Mouse (Mus musculus) layer of hippocampus, adult 2 months (tissue): Measurements from ENCODE around the gene Olfr1062. TPM values are rescaled to one million over a fixed set of nuclear protein-coding genes. Genes with fewer than 3 reads are reported as not detected.
A peak's percentile ranks its signal among the peaks of the same experiment; 100 is the strongest.
"Not testable (repeated sequence)": the region's sequence is repeated elsewhere in the genome, so short reads cannot be mapped to it uniquely, and the experiment has no call there.

ENCODE experiments used
- DNase-seq, 2 experiments: peaks; one replicate each; pipeline ENCODE4 v3.0.0; 2022; ENCODE audit warnings: low spot score in 2 of 2
- H3K27ac ChIP-seq: fragments of 200-600 bp; 2 replicates; pipeline ENCODE4 v1.8.1; 2022
- H3K4me3 ChIP-seq: fragments of 200-600 bp; 2 replicates; pipeline ENCODE4 v1.8.1; 2022; ENCODE audit warnings: mild to moderate bottlenecking
- CTCF ChIP-seq: fragments of 200-600 bp; conservative IDR thresholded peaks from 2 replicates; pipeline ENCODE4 v1.8.1; 2022; ENCODE audit warnings: antibody characterized with exemption, mild to moderate bottlenecking, moderate library complexity
- long read RNA-seq, 2 experiments: library from polyadenylated mRNA; stranded (forward); transcript quantifications; one replicate each; pipeline ENCODE4 v2.0.0; 2021; ENCODE audit warnings: borderline mapping rate in 2 of 2
- total RNA-seq, 2 experiments: library from RNA; stranded (reverse); gene quantifications; 2 replicates each; pipeline ENCODE4 v1.2.3; 2021

Gene Olfr1062
- total RNA-seq, result not detected
- long read RNA-seq, experiment 1, result 0 reads
- long read RNA-seq, experiment 2, result 0 reads

- H3K4me3 ChIP-seq, DNase-seq, H3K27ac ChIP-seq: not testable (repeated sequence)
Observed at GRCm38 (mm10) chr2:86426649-86427048, at the start of gene Olfr1062. TSS of gene Olfr1062 (minus strand) at chr2:86426749.

- DNase-seq, result peak; percentile 14 to 60
- TF ChIP-seq CTCF, result peak; percentile 90
- no peak overlapping the region for H3K27ac ChIP-seq
- no peak overlapping the region for H3K4me3 ChIP-seq
Observed at GRCm38 (mm10) chr2:86464442-86465109, 38.0 kb upstream of the Olfr1062 start.

- no peak overlapping the region for H3K27ac ChIP-seq
- TF ChIP-seq CTCF, result no peak
- DNase-seq, result no peak
- no peak overlapping the region for H3K4me3 ChIP-seq
Observed at GRCm38 (mm10) chr2:86460434-86460833, 33.9 kb upstream of the Olfr1062 start.

GRCm38 (mm10) chr2:86456169-86456568 lies 29.6 kb upstream of the Olfr1062 start, which contains the start of gene Olfr1066:
TSS of gene Olfr1066 (minus strand) at chr2:86456269.
- DNase-seq, result no peak
- H3K4me3 ChIP-seq, result no peak within 1 kb of the TSS
- no peak for TF ChIP-seq CTCF
- no peak within 1 kb of the TSS for H3K27ac ChIP-seq

GRCm38 (mm10) chr2:86450491-86450890 lies 23.9 kb upstream of the Olfr1062 start, which contains the start of gene Olfr1065:
TSS of gene Olfr1065 (minus strand) at chr2:86450591.
- not testable (repeated sequence) for H3K27ac ChIP-seq, DNase-seq, H3K4me3 ChIP-seq

- not testable (repeated sequence) for H3K4me3 ChIP-seq, DNase-seq, H3K27ac ChIP-seq
Observed at GRCm38 (mm10) chr2:86442101-86442500, 15.6 kb upstream of the Olfr1062 start.

- not testable (repeated sequence) for H3K27ac ChIP-seq, H3K4me3 ChIP-seq, DNase-seq
Observed at GRCm38 (mm10) chr2:86428511-86428910, 2.0 kb upstream of the Olfr1062 start.

- no peak for DNase-seq
- no peak within 1 kb of the TSS for H3K4me3 ChIP-seq
- no peak within 1 kb of the TSS for H3K27ac ChIP-seq
- TF ChIP-seq CTCF, result no peak
Observed at GRCm38 (mm10) chr2:86413950-86414349, 12.6 kb downstream of the Olfr1062 start, which contains the start of gene Olfr1061. TSS of gene Olfr1061 (minus strand) at chr2:86414050.

GRCm38 (mm10) chr2:86395114-86395513 lies 31.4 kb downstream of the Olfr1062 start:
- H3K4me3 ChIP-seq, result no peak overlapping the region
- DNase-seq, result no peak
- no peak overlapping the region for H3K27ac ChIP-seq
- no peak for TF ChIP-seq CTCF

GRCm38 (mm10) chr2:86388461-86388860 lies 38.1 kb downstream of the Olfr1062 start, which contains the start of gene Olfr1058:
TSS of gene Olfr1058 (minus strand) at chr2:86388561.
- H3K4me3 ChIP-seq, H3K27ac ChIP-seq, DNase-seq: not testable (repeated sequence)

- DNase-seq, result no peak
- TF ChIP-seq CTCF, result no peak
- H3K27ac ChIP-seq, result no peak within 1 kb of the TSS
- no peak within 1 kb of the TSS for H3K4me3 ChIP-seq
Observed at GRCm38 (mm10) chr2:86378293-86378692, 48.3 kb downstream of the Olfr1062 start, which contains the start of gene Olfr1057. TSS of gene Olfr1057 (minus strand) at chr2:86378393.

Other genes starting within 250 kb of the Olfr1062 start
- gene Olfr1044, start 248.9 kb downstream of the Olfr1062 start, total RNA-seq, result not detected
- gene Olfr52, start 241.1 kb downstream of the Olfr1062 start, total RNA-seq, result not detected
- not detected for gene Olfr1045, start 223.7 kb downstream of the Olfr1062 start, total RNA-seq
- gene Olfr1046, start 207.4 kb downstream of the Olfr1062 start, total RNA-seq, result not detected
- not detected for gene Olfr1047, start 195.3 kb downstream of the Olfr1062 start, total RNA-seq
- gene Olfr1048, start 186.5 kb downstream of the Olfr1062 start, total RNA-seq, result not detected
- not detected for gene Olfr1049, start 168.4 kb downstream of the Olfr1062 start, total RNA-seq
- not detected for gene Olfr1051, start 147.7 kb downstream of the Olfr1062 start, total RNA-seq
- not detected for gene Olfr1052, start 134.3 kb downstream of the Olfr1062 start, total RNA-seq
- not detected for gene Olfr1053, start 111.5 kb downstream of the Olfr1062 start, total RNA-seq
- gene Olfr1054, start 91.3 kb downstream of the Olfr1062 start, total RNA-seq, result not detected
- gene Olfr1055, start 76.5 kb downstream of the Olfr1062 start, total RNA-seq, result not detected
- not detected for gene Olfr1056, start 64.3 kb downstream of the Olfr1062 start, total RNA-seq
- not detected for gene Olfr1057, start 48.4 kb downstream of the Olfr1062 start, total RNA-seq
- gene Olfr1058, start 38.2 kb downstream of the Olfr1062 start, total RNA-seq, result not detected
- not detected for gene Olfr1061, start 12.7 kb downstream of the Olfr1062 start, total RNA-seq
- gene Olfr1065, start 23.8 kb upstream of the Olfr1062 start, total RNA-seq, result not detected
- not detected for gene Olfr1066, start 29.5 kb upstream of the Olfr1062 start, total RNA-seq
- not detected for gene Olfr228, start 60.6 kb upstream of the Olfr1062 start, total RNA-seq
- not detected for gene Olfr1076, start 81.7 kb upstream of the Olfr1062 start, total RNA-seq
- gene Olfr1079, start 115.7 kb upstream of the Olfr1062 start, total RNA-seq, result not detected
- gene Olfr1080, start 131.5 kb upstream of the Olfr1062 start, total RNA-seq, result not detected
- gene Olfr1082, start 172.2 kb upstream of the Olfr1062 start, total RNA-seq, result not detected
- not detected for gene Olfr1084, start 213.0 kb upstream of the Olfr1062 start, total RNA-seq
- gene Olfr1085, start 235.3 kb upstream of the Olfr1062 start, total RNA-seq, result not detected